Mouse (Mus musculus) adrenal gland, postnatal 14 days (tissue): ENCODE measurements around the gene Etfrf1. TPM values are rescaled to one million over a fixed set of nuclear protein-coding genes. Genes with fewer than 3 reads are reported as not detected.
A peak's percentile ranks its signal among the peaks of the same experiment; 100 is the strongest.

Source experiments
- DNase-seq: peaks from one replicate; pipeline ENCODE4 v3.0.0; 2021; ENCODE audit warnings: mixed read lengths
- long read RNA-seq, 2 experiments: library from polyadenylated mRNA; stranded (forward); transcript quantifications; one replicate each; pipeline ENCODE4 v2.0.0; 2021
- total RNA-seq: library from RNA; stranded (reverse); gene quantifications from 2 replicates; pipeline ENCODE4 v1.2.3, GENCODE M21; 2021

Etfrf1 gene
- total RNA-seq = 149 and 152 TPM in 2 replicates
- long read RNA-seq, experiment 1, transcript Etfrf1-207 (3 exons, 1,374 nt) = major isoform, 168 of 209 reads
- long read RNA-seq, experiment 1, partial matches to known transcripts = 1 of 209 reads
- long read RNA-seq, experiment 1, other reads (novel, unspliced or antisense) = 31 of 209 reads
- long read RNA-seq, experiment 2, transcript Etfrf1-205 (4 exons, 1,618 nt) = minor isoform, 5 of 174 reads
- long read RNA-seq, experiment 2, transcript Etfrf1-201 (3 exons, 2,436 nt) = minor isoform, 5 of 174 reads
- long read RNA-seq, experiment 2, transcript Etfrf1-207 (3 exons, 1,374 nt) = major isoform, 128 of 174 reads
- long read RNA-seq, experiment 2, partial matches to known transcripts = 23 of 174 reads
- long read RNA-seq, experiment 2, other reads (novel, unspliced or antisense) = 11 of 174 reads

- DNase-seq = peak; percentile 98
These were observed at the start of gene Etfrf1, which contains the start of gene Casc1 for GRCm38 (mm10) chr6:145210816-145211338. Gene Etfrf1, plus strand, starts transcription at chr6:145211134. Gene Casc1, minus strand, starts transcription at chr6:145211005.

GRCm38 (mm10) chr6:145171892-145172606 lies 38.9 kb upstream of the Etfrf1 start:
- no peak for DNase-seq

GRCm38 (mm10) chr6:145173781-145174191 lies 37.1 kb upstream of the Etfrf1 start:
- peak; percentile 93 for DNase-seq

GRCm38 (mm10) chr6:145175571-145175981 lies 35.4 kb upstream of the Etfrf1 start:
- peak; percentile 84 for DNase-seq

GRCm38 (mm10) chr6:145176474-145176873 lies 34.5 kb upstream of the Etfrf1 start:
- DNase-seq = no peak

- DNase-seq = peak; percentile 75
These were observed 31.3 kb upstream of the Etfrf1 start for GRCm38 (mm10) chr6:145179665-145180064.

- peak; percentile 84 for DNase-seq
These were observed 28.9 kb upstream of the Etfrf1 start for GRCm38 (mm10) chr6:145182044-145182443.

- DNase-seq = no peak
These were observed 24.8 kb upstream of the Etfrf1 start for GRCm38 (mm10) chr6:145186096-145186495.

- DNase-seq = peak; percentile 28
These were observed 23.5 kb upstream of the Etfrf1 start for GRCm38 (mm10) chr6:145187093-145188088.

GRCm38 (mm10) chr6:145193038-145193437 lies 17.9 kb upstream of the Etfrf1 start:
- DNase-seq = no peak

GRCm38 (mm10) chr6:145193446-145193845 lies 17.5 kb upstream of the Etfrf1 start:
- no peak for DNase-seq

- DNase-seq = no peak
These were observed 12.8 kb upstream of the Etfrf1 start for GRCm38 (mm10) chr6:145197949-145198686.

GRCm38 (mm10) chr6:145202432-145203125 lies 8.4 kb upstream of the Etfrf1 start:
- DNase-seq = no peak

GRCm38 (mm10) chr6:145204440-145204839 lies 6.5 kb upstream of the Etfrf1 start:
- no peak for DNase-seq

- no peak for DNase-seq
These were observed 5.8 kb upstream of the Etfrf1 start for GRCm38 (mm10) chr6:145205142-145205541.

- no peak for DNase-seq
These were observed 766 bp upstream of the Etfrf1 start for GRCm38 (mm10) chr6:145210056-145210680.

GRCm38 (mm10) chr6:145211376-145212305 lies 707 bp downstream of the Etfrf1 start:
- peak; percentile 38 for DNase-seq

- no peak for DNase-seq
These were observed 3.0 kb downstream of the Etfrf1 start for GRCm38 (mm10) chr6:145213916-145214315.

GRCm38 (mm10) chr6:145215826-145216225 lies 4.9 kb downstream of the Etfrf1 start:
- DNase-seq = no peak
